In genomic region chr11:119022068-119022894, GRCm38 (mm10) we compare ENCODE assay signal across 8 mouse cellular contexts. TPM values are rescaled to one million over a fixed set of nuclear protein-coding genes. Genes with fewer than 3 reads are reported as not detected.
DNase-seq lines count a peak whose midpoint lies in the region; ATAC-seq and TF ChIP-seq lines count a peak whose summit lies in the region.

No protein-coding gene starts in this region.

- in situ Hi-C loops in ES-E14 (cut with MboI; ENCODE audit: low sequenced_read_pairs in 2 of 2, unreplicated experiment in 2 of 2) = no loop called here

- peak overlapping the region; percentile 91 for H3K4me2 ChIP-seq in heart, embryonic 15.5 days
- peak overlapping the region; percentile 96 for H3K4me2 ChIP-seq in midbrain, embryonic 12.5 days (replicated peaks)

- DNase-seq in heart, postnatal 4 days = no peak
- DNase-seq in ES-E14 (ENCODE audit: low read depth, low spot score) = no peak
- peak; percentile 48 for DNase-seq in hindbrain, embryonic 10.5 days (ENCODE audit: low spot score)
- no peak for DNase-seq in layer of hippocampus, postnatal 36 days
- DNase-seq in spleen, adult 18-20 months = no peak
- DNase-seq in thymus, postnatal 4 days = no peak

- no peak for ATAC-seq in heart, embryonic 15.5 days (replicated peaks; ENCODE audit: insufficient number of reproducible peaks, insufficient read depth, low FRiP score, low read depth)
- no peak for ATAC-seq in midbrain, embryonic 12.5 days (ENCODE audit: low FRiP score, low read depth)

- H3K36me3 ChIP-seq in heart, embryonic 15.5 days = peaks cover 8% of the 10 kb centered on the region; the same call in 1 of the 2 replicates
- H3K36me3 ChIP-seq in ES-E14 (ENCODE audit: control insufficient read depth, insufficient read depth, low read length, poor library complexity, severe bottlenecking) = peaks cover 13% of the 10 kb centered on the region; the same call in 1 of the 2 replicates
- H3K36me3 ChIP-seq in hindbrain, embryonic 10.5 days = peaks cover 30% of the 10 kb centered on the region
- peaks cover 18% of the 10 kb centered on the region for H3K36me3 ChIP-seq in midbrain, embryonic 12.5 days

- peak overlapping the region; percentile 83 for H3K9ac ChIP-seq in heart, embryonic 15.5 days
- H3K9ac ChIP-seq in ES-E14 (ENCODE audit: insufficient read depth, low read depth, low read length, poor library complexity, severe bottlenecking) = peak overlapping the region; percentile 94
- peak overlapping the region; percentile 98 for H3K9ac ChIP-seq in midbrain, embryonic 12.5 days (replicated peaks)

- peak overlapping the region; percentile 89 for H3K4me3 ChIP-seq in heart, embryonic 15.5 days
- H3K4me3 ChIP-seq in ES-E14 (ENCODE audit: insufficient read depth in 1 of 2, low read depth in 1 of 2, low read length in 2 of 2, poor library complexity in 1 of 2, severe bottlenecking in 1 of 2) = peak overlapping the region; percentile 77 to 80
- H3K4me3 ChIP-seq in hindbrain, embryonic 10.5 days = peak overlapping the region; percentile 93
- H3K4me3 ChIP-seq in midbrain, embryonic 12.5 days = peak overlapping the region; percentile 97

- peaks cover 25% of the 10 kb centered on the region for H3K27me3 ChIP-seq in heart, embryonic 15.5 days
- H3K27me3 ChIP-seq in hindbrain, embryonic 10.5 days (ENCODE audit: insufficient read depth, poor library complexity, severe bottlenecking) = peaks cover 36% of the 10 kb centered on the region
- peaks cover 24% of the 10 kb centered on the region for H3K27me3 ChIP-seq in midbrain, embryonic 12.5 days

- peaks cover 33% of the 10 kb centered on the region for H3K4me1 ChIP-seq in heart, embryonic 15.5 days (replicated peaks)
- H3K4me1 ChIP-seq in ES-E14 (ENCODE audit: control insufficient read depth in 2 of 2, insufficient read depth in 2 of 2, low read length in 2 of 2, poor library complexity in 1 of 2) = peaks cover 0 to 3% of the 10 kb centered on the region in 2 experiments; a peak in 1 of 4 replicates
- peaks cover 57% of the 10 kb centered on the region for H3K4me1 ChIP-seq in hindbrain, embryonic 10.5 days (replicated peaks)
- peaks cover 40% of the 10 kb centered on the region for H3K4me1 ChIP-seq in midbrain, embryonic 12.5 days

- H3K27ac ChIP-seq in heart, embryonic 15.5 days = peak overlapping the region; percentile 83
- no peak overlapping the region for H3K27ac ChIP-seq in ES-E14 (ENCODE audit: insufficient read depth, low read depth, low read length, poor library complexity, severe bottlenecking)
- peak overlapping the region; percentile 99 for H3K27ac ChIP-seq in hindbrain, embryonic 10.5 days
- H3K27ac ChIP-seq in midbrain, embryonic 12.5 days (replicated peaks) = peak overlapping the region; percentile 93

- H3K9me3 ChIP-seq in heart, embryonic 15.5 days (replicated peaks) = no peaks in the 10 kb centered on the region
- H3K9me3 ChIP-seq in ES-E14 (ENCODE audit: control insufficient read depth, insufficient read depth, low read depth, low read length) = no peaks in the 10 kb centered on the region
- no peaks in the 10 kb centered on the region for H3K9me3 ChIP-seq in hindbrain, embryonic 10.5 days
- no peaks in the 10 kb centered on the region for H3K9me3 ChIP-seq in midbrain, embryonic 12.5 days

- WGBS in heart, embryonic 15.5 days = 6% methylated on average over 42 of the region's 42 CpGs
- WGBS in hindbrain, embryonic 10.5 days = 6% methylated on average over 42 of the region's 42 CpGs
- 5% methylated on average over 42 of the region's 42 CpGs for WGBS in midbrain, embryonic 12.5 days

TF ChIP-seq in ES-E14, 5 proteins besides CTCF, POLR2A, EP300 and RAD21:
- TF ChIP-seq CHD2 (IDR thresholded peaks at IDR 0.05; ENCODE audit: low read depth, low read length) = no peak
- no peak for TF ChIP-seq MAFK (IDR thresholded peaks at IDR 0.05; ENCODE audit: insufficient read depth, low read depth, low read length)
- no peak for TF ChIP-seq ZC3H11A (IDR thresholded peaks at IDR 0.05; ENCODE audit: borderline replicate concordance, low read depth, low read length)

RNA-seq across cellular contexts. Expression of gene Cbx2, which starts 0.5 kb away (rescaled TPM):
- polyA plus RNA-seq in heart, embryonic 15.5 days (2015; fragmentation: Nextera tagmentation; extraction: Ambion mirVana) = 11.6 and 18.0 TPM in 2 replicates
- 1 to 10 TPM; 7.6 to 7.8 TPM for total RNA-seq in heart, postnatal 4 days (2021)
- 12.6 and 13.9 TPM in 2 replicates for total RNA-seq in ES-E14 (2012; rRNA removed)
- 86.6 and 112 TPM in 2 replicates for polyA plus RNA-seq in hindbrain, embryonic 10.5 days (2016; fragmentation: Nextera tagmentation; extraction: Ambion mirVana)
- 81.0 and 86.0 TPM in 2 replicates for polyA plus RNA-seq in midbrain, embryonic 12.5 days (2016; fragmentation: Nextera tagmentation; extraction: Ambion mirVana)
- total RNA-seq in layer of hippocampus, postnatal 36 days (2021) = 1 to 10 TPM; 4.0 to 4.4 TPM

RNA-seq across cellular contexts. Expression of gene Cbx8, which starts 18.5 kb away (rescaled TPM):
- polyA plus RNA-seq in heart, embryonic 15.5 days (2015; fragmentation: Nextera tagmentation; extraction: Ambion mirVana) = 7.5 and 9.5 TPM in 2 replicates
- total RNA-seq in heart, postnatal 4 days (2021) = 1 to 10 TPM; 5.6 to 5.7 TPM
- total RNA-seq in ES-E14 (2012; rRNA removed) = 1.1 and 1.2 TPM in 2 replicates
- 11.2 and 13.0 TPM in 2 replicates for polyA plus RNA-seq in hindbrain, embryonic 10.5 days (2016; fragmentation: Nextera tagmentation; extraction: Ambion mirVana)
- polyA plus RNA-seq in midbrain, embryonic 12.5 days (2016; fragmentation: Nextera tagmentation; extraction: Ambion mirVana) = 12.1 and 15.1 TPM in 2 replicates
- 10 to 100 TPM; 11.2 to 13.6 TPM for total RNA-seq in layer of hippocampus, postnatal 36 days (2021)

RNA-seq across cellular contexts. Expression of gene Enpp7, which starts 34.3 kb away (rescaled TPM):
- polyA plus RNA-seq in heart, embryonic 15.5 days (2015; fragmentation: Nextera tagmentation; extraction: Ambion mirVana) = not detected in 2 replicates
- not detected for total RNA-seq in heart, postnatal 4 days (2021)
- not detected in 2 replicates for total RNA-seq in ES-E14 (2012; rRNA removed)
- not detected in 2 replicates for polyA plus RNA-seq in hindbrain, embryonic 10.5 days (2016; fragmentation: Nextera tagmentation; extraction: Ambion mirVana)
- not detected in 2 replicates for polyA plus RNA-seq in midbrain, embryonic 12.5 days (2016; fragmentation: Nextera tagmentation; extraction: Ambion mirVana)
- total RNA-seq in layer of hippocampus, postnatal 36 days (2021) = not detected
